Comparison of ENCODE assay signal across 11 mouse cellular contexts in the genomic region with DNA sequence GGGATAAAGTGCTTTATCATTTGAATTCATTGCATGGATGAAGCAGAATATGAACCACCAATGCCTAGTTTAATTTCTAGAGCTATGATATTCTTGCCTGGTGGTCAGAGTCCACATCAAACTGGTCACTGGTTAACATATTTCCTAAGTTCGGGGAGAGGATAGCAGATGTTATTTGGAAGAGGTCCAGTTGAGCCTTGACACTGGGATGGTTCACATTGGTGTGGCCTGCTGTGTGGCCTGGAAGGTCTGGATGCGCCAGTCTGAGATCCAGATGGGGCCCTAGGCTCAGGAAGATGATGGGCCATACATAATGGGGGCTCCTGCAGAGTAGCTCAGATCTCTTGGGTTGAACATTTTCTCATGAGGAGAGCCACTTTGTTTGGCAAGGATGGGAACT.
"Had no signal": no experiment of that assay in that cellular context is flagged by ENCODE, and none has a peak within 500 bp of the region (broad histone marks: within the 10 kb centered on the region; RNA-seq: fewer than 3 reads in every experiment).

No protein-coding gene starts in this region.

- DNase-seq: layer of hippocampus, postnatal 36 days; lung, adult 2 months; lung, postnatal 14 days; midbrain, embryonic 14.5 days; thymus, adult 18-20 months; thymus, postnatal 36 days had no signal

- H3K27ac ChIP-seq: hindbrain, embryonic 15.5 days; left cerebral cortex, adult 2 months; liver, embryonic 14.5 days had no signal

- H3K4me1 ChIP-seq: hindbrain, embryonic 15.5 days had no signal

- H3K27me3 ChIP-seq: hindbrain, embryonic 15.5 days had no signal

- H3K9me3 ChIP-seq: hindbrain, embryonic 15.5 days had no signal

- H3K9ac ChIP-seq: hindbrain, embryonic 15.5 days; liver, embryonic 14.5 days had no signal

- H3K36me3 ChIP-seq: hindbrain, embryonic 15.5 days had no signal

- H3K4me3 ChIP-seq: hindbrain, embryonic 15.5 days; left cerebral cortex, adult 2 months had no signal

- ATAC-seq: intestine, postnatal 0 days had no signal

- H3K4me2 ChIP-seq: hindbrain, embryonic 15.5 days; midbrain, embryonic 11.5 days had no signal
